Mouse (Mus musculus): ENCODE data around the gene Slc4a1. TPM values are rescaled to one million over a fixed set of nuclear protein-coding genes. Genes with fewer than 3 reads are reported as not detected.

Slc4a1 gene
- polyA plus RNA-seq, 1 experiment from 2014 or later: 34.5 TPM

GRCm38 (mm10) chr11:102406401-102406800 is 40.4 kb upstream of the Slc4a1 start:
- Histone ChIP-seq H3K4me1 (peaks cover 50% of the 10 kb centered on the region), H3K9me3 (replicated peaks) (no peaks in the 10 kb centered on the region)
- no peak for DNase-seq (ENCODE audit: low spot score)

GRCm38 (mm10) chr11:102405544-102406285 is 39.7 kb upstream of the Slc4a1 start:
- Histone ChIP-seq H3K4me1 (peaks cover 49% of the 10 kb centered on the region), H3K27ac (peak overlapping the region; percentile 92; the same call in 1 of the 2 replicates), H3K27me3 (ENCODE audit: low read depth, poor library complexity, severe bottlenecking) (peaks cover 20% of the 10 kb centered on the region), H3K36me3 (peaks cover 42% of the 10 kb centered on the region), H3K4me3 (peak overlapping the region; percentile 87), H3K9me3 (replicated peaks) (no peaks in the 10 kb centered on the region)
- DNase-seq (ENCODE audit: low spot score): no peak
- 88% methylated on average over 11 of the region's 11 CpGs for WGBS

More at GRCm38 (mm10) chr11:102406401-102406800, 40.4 kb upstream of the Slc4a1 start:
- WGBS: 13% methylated on average over 3 of the region's 3 CpGs
- Histone ChIP-seq H3K27ac (peak overlapping the region; percentile 92), H3K4me3 (peak overlapping the region; percentile 87), H3K27me3 (ENCODE audit: low read depth, poor library complexity, severe bottlenecking) (peaks cover 13% of the 10 kb centered on the region), H3K36me3 (peaks cover 42% of the 10 kb centered on the region)

GRCm38 (mm10) chr11:102404161-102405010 is 38.4 kb upstream of the Slc4a1 start:
- peaks cover 55% of the 10 kb centered on the region for H3K4me1 ChIP-seq
- H3K27me3 ChIP-seq (ENCODE audit: low read depth, poor library complexity, severe bottlenecking): peaks cover 34% of the 10 kb centered on the region
- H3K36me3 ChIP-seq: peaks cover 42% of the 10 kb centered on the region
- DNase-seq (ENCODE audit: low spot score): no peak
- H3K27ac ChIP-seq: no peak overlapping the region
- H3K9me3 ChIP-seq (replicated peaks): no peaks in the 10 kb centered on the region
- H3K4me3 ChIP-seq: 0 out of 2 replicates have a peak overlapping the region, but pooled peaks have one; percentile 5
- 86% methylated on average over 18 of the region's 18 CpGs for WGBS

- no peak for DNase-seq (ENCODE audit: low spot score)
Measured at GRCm38 (mm10) chr11:102403657-102404056, 37.7 kb upstream of the Slc4a1 start.

GRCm38 (mm10) chr11:102401898-102402500 is 36.0 kb upstream of the Slc4a1 start:
- peaks cover 57% of the 10 kb centered on the region for H3K27me3 ChIP-seq (ENCODE audit: low read depth, poor library complexity, severe bottlenecking)
- H3K36me3 ChIP-seq: peaks cover 42% of the 10 kb centered on the region
- no peak overlapping the region for H3K27ac ChIP-seq
- WGBS: 61% methylated on average over 12 of the region's 12 CpGs
- DNase-seq (ENCODE audit: low spot score): no peak
- H3K4me1 ChIP-seq: peaks cover 44% of the 10 kb centered on the region
- H3K9me3 ChIP-seq (replicated peaks): no peaks in the 10 kb centered on the region
- no peak overlapping the region for H3K4me3 ChIP-seq

More at GRCm38 (mm10) chr11:102403657-102404056, 37.7 kb upstream of the Slc4a1 start:
- no peaks in the 10 kb centered on the region for H3K9me3 ChIP-seq (replicated peaks)
- H3K36me3 ChIP-seq: peaks cover 42% of the 10 kb centered on the region
- no peak overlapping the region for H3K27ac ChIP-seq
- peaks cover 41% of the 10 kb centered on the region for H3K27me3 ChIP-seq (ENCODE audit: low read depth, poor library complexity, severe bottlenecking)
- 95% methylated on average over 11 of the region's 11 CpGs for WGBS
- H3K4me3 ChIP-seq: no peak overlapping the region
- peaks cover 54% of the 10 kb centered on the region for H3K4me1 ChIP-seq

GRCm38 (mm10) chr11:102400513-102401084 is 34.6 kb upstream of the Slc4a1 start:
- Histone ChIP-seq H3K27me3 (ENCODE audit: low read depth, poor library complexity, severe bottlenecking) (peaks cover 71% of the 10 kb centered on the region), H3K4me1 (peaks cover 30% of the 10 kb centered on the region), H3K9me3 (replicated peaks) (no peaks in the 10 kb centered on the region), H3K27ac (no peak overlapping the region), H3K4me3 (peak overlapping the region; percentile 5; the same call in 1 of the 2 replicates), H3K36me3 (peaks cover 39% of the 10 kb centered on the region)
- WGBS: 27% methylated on average over 12 of the region's 12 CpGs
- DNase-seq (ENCODE audit: low spot score): no peak

- Histone ChIP-seq H3K4me1 (peaks cover 28% of the 10 kb centered on the region), H3K4me3 (peak overlapping the region; percentile 44), H3K27ac (0 out of 2 replicates have a peak overlapping the region, but pooled peaks have one; percentile 3), H3K9me3 (replicated peaks) (no peaks in the 10 kb centered on the region), H3K27me3 (ENCODE audit: low read depth, poor library complexity, severe bottlenecking) (peaks cover 81% of the 10 kb centered on the region), H3K36me3 (peaks cover 29% of the 10 kb centered on the region)
- 1% methylated on average over 34 of the region's 34 CpGs for WGBS
- no peak for DNase-seq (ENCODE audit: low spot score)
Measured at GRCm38 (mm10) chr11:102399610-102400072, 33.6 kb upstream of the Slc4a1 start.

- Histone ChIP-seq H3K4me1 (peaks cover 29% of the 10 kb centered on the region), H3K36me3 (peaks cover 24% of the 10 kb centered on the region), H3K27me3 (ENCODE audit: low read depth, poor library complexity, severe bottlenecking) (peaks cover 86% of the 10 kb centered on the region), H3K9me3 (replicated peaks) (no peaks in the 10 kb centered on the region), H3K4me3 (peak overlapping the region; percentile 44; the same call in 1 of the 2 replicates), H3K27ac (no peak overlapping the region)
- no peak for DNase-seq (ENCODE audit: low spot score)
- 13% methylated on average over 15 of the region's 15 CpGs for WGBS
Measured at GRCm38 (mm10) chr11:102399107-102399506, 33.1 kb upstream of the Slc4a1 start.

GRCm38 (mm10) chr11:102398007-102398825 is 32.2 kb upstream of the Slc4a1 start:
- Histone ChIP-seq H3K27ac (no peak overlapping the region), H3K4me1 (peaks cover 38% of the 10 kb centered on the region), H3K4me3 (no peak overlapping the region), H3K9me3 (replicated peaks) (no peaks in the 10 kb centered on the region), H3K36me3 (peaks cover 15% of the 10 kb centered on the region), H3K27me3 (ENCODE audit: low read depth, poor library complexity, severe bottlenecking) (peaks cover 94% of the 10 kb centered on the region)
- WGBS: 86% methylated on average over 20 of the region's 20 CpGs
- DNase-seq (ENCODE audit: low spot score): no peak

- H3K4me3 ChIP-seq: no peak overlapping the region
- peaks cover 46% of the 10 kb centered on the region for H3K4me1 ChIP-seq
- H3K27ac ChIP-seq: no peak overlapping the region
- H3K9me3 ChIP-seq (replicated peaks): no peaks in the 10 kb centered on the region
- DNase-seq (ENCODE audit: low spot score): no peak
- 80% methylated on average over 7 of the region's 7 CpGs for WGBS
- no peaks in the 10 kb centered on the region for H3K36me3 ChIP-seq
- peaks cover 84% of the 10 kb centered on the region for H3K27me3 ChIP-seq (ENCODE audit: low read depth, poor library complexity, severe bottlenecking)
Measured at GRCm38 (mm10) chr11:102396671-102397141, 30.7 kb upstream of the Slc4a1 start.

GRCm38 (mm10) chr11:102396263-102396662 is 30.3 kb upstream of the Slc4a1 start:
- H3K36me3 ChIP-seq: no peaks in the 10 kb centered on the region
- no peaks in the 10 kb centered on the region for H3K9me3 ChIP-seq (replicated peaks)
- H3K27ac ChIP-seq: no peak overlapping the region
- H3K4me1 ChIP-seq: peaks cover 46% of the 10 kb centered on the region
- H3K4me3 ChIP-seq: no peak overlapping the region
- WGBS: 64% methylated on average over 6 of the region's 6 CpGs
- DNase-seq (ENCODE audit: low spot score): no peak
- H3K27me3 ChIP-seq (ENCODE audit: low read depth, poor library complexity, severe bottlenecking): peaks cover 80% of the 10 kb centered on the region
